Mouse (Mus musculus) thymus, postnatal 36 days (tissue): ENCODE data around the gene Fgr.

Experiments
- DNase-seq, 2 experiments: peaks; one replicate each; pipeline ENCODE4 v3.0.0; 2022; ENCODE audit warnings: mixed read lengths in 2 of 2

The Fgr gene

GRCm38 (mm10) chr4:132959679-132960045, 14.2 kb upstream of the Fgr start:
- no peak for DNase-seq

DNA sequence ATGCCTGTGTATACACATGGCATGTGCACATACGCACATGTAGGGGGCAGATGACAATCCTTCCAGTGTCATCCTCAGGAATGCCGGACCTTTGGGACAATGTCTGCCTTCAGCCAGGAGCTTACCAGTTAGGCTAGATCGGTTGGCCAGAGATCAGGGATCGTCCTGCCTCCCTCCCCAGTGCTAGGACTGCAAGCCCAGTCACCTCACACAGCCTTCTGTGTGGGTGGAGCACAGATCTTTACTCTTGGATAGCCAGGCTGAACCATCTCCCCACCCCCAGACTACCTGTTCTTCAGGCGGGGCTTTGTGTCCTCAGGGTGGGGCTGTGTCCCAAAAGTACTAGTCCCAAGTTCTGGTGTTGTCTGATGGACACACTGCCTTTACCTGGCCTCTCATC, 13.6 kb upstream of the Fgr start:
- DNase-seq = no peak

DNA sequence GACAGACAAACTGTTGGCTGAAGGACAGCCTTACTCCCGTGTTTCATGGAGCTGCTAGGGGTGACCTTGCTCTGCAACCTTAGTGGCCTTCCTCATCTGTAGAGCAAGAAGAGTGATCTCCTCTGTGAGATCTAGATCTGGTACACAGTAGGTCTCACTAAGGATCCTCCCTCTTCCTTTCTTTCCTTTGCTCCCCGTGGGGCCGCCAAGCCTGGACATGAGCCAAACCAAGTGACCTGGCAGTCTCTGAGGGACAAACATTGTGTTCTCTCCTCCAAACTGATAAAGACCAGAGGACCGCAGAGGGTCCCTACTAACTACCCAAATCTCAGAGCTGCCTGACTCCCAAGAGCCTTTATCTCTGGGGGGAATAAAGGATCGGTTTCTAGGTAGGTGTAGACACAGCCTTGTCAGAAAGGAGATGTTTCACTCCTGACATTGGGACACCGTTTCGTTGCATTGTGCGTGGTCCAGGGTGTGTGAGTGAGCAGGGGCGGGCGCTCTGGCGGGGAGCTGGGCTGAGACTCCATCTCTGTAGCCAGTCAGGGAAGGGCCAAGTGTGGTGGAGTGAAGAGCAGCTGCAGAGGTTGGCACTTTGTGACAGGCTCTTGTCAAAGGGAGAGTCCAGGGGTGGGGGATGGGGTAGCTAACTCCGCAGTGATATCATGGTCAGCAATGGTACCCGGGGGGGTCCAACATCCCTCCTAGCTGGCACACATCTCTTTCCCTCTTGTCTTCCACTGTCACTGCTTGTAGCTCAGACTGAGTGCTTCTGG, 12.8 kb upstream of the Fgr start:
- DNase-seq = no peak

GRCm38 (mm10) chr4:132961866-132962265, 12.0 kb upstream of the Fgr start:
- no peak for DNase-seq

DNA sequence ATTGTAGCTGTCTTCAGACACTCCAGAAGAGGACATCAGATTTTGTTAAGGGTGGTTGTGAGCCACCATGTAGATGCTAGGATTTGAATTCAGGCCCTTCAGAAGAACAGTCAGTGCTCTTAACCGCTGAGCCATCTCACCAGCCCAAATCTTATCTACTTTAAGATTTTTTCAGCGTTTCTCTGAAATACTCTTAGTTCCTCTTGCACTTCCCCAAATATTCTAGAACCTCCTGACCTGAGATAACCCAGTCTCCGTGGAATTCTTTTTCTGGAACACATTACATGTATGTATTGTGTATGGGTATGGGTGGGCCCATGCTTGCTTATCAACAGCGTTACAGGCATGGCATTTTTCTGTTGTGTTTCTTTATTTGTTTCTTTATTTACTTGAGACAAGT, 11.3 kb upstream of the Fgr start:
- DNase-seq = no peak

- DNase-seq = no peak
These were observed 10.5 kb upstream of the Fgr start for GRCm38 (mm10) chr4:132963436-132963835.

DNA sequence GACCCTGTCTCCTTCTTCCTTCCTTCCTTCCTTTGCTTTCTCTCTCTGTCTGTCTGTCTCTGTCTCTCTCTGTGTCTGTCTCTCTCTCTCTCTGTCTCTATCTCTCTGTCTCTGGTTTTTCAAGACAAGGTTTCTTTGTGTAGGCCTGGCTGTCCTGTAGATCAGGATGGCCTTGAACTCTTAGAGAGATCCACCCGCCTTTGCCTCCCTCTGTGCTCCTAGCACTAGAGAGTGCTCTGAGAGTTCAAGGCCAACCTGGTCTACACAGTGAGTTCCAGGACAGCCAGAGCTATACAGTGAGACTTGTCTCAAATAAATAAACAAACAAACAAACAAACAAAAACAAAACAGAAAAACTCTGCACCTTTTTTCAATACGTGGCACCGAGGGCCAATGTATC, 9.8 kb upstream of the Fgr start:
- no peak for DNase-seq

DNA sequence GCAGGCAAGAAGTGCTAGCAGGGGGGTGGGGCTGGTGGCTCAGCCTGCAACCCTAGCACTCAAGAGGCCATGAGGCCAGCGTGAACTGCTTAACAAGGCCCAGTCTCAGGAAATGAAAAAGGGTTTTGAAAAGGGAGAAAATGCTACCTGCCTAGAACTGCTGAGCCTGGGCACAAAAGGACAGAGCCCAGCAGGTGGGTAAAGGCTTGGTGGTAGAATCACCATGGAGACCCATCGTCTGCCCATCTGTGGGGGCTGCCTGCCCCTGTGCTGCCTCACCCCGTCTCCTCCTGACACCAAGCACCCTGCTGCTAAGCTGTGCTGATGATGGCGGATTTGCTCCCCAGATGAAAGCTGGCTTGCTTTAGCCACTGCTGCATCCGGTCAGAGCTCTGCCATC, 9.4 kb upstream of the Fgr start:
- no peak for DNase-seq

DNA sequence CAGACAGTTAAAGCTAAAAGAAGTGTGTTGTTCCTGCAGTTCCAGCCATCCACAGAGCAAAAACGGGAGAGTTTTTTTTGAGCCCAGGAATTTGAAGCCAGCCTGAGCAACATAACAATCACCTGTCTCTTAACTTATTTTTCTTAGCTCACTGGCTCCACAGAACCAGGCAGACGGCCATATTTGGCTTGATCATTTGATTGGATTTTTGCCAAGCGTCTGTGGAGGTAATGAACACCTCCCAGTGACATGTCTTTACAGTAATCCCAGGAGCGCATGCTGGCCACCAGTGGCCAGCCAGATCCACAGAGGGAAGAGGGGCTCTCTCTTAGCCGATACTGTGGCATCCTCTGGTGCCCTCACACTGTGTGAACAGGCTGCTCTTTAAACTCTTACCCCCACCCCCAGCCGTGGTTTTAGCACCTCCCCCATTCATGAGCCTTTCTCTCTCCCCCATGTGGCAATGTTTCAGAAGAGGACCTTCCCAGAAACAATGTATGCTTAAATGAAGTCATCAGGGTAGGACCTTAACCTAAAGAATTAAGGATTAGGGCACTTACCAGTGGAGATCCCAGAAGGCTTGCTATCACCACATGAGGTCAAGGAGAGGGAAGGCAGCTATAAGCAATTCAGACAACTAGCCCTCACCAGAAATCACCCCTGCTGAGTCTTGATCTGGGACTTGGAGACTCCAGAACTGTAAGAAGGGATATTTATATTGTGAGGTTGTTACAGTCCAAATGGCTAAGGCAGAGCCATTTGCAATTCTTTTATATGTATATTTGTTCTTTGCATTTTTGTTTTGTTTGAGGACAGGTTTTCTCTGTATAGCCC, 5.6 kb upstream of the Fgr start:
- no peak for DNase-seq

GRCm38 (mm10) chr4:132971601-132972000, 2.3 kb upstream of the Fgr start:
- DNase-seq = peak in 1 of 2 experiments; percentile 32

DNA sequence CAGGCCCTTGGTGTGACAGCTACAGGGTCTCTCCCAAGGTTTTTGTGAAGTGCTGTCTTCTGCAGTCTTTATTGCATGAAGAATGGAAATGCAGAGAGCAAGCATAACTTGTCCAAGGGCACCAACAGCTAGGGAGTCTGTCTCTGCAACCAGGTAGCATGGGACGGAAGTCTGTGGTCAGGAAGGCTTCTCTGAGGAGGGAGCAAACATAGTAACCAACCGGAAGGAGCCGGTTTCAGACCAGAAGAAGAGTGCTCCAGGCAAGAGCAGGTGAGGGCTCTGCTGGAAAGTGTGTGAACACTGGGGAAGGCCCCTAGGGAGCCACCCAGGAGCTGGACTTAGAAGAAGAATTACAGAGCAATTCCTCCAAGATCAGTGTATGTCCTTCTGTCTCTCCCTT, 1.8 kb upstream of the Fgr start:
- DNase-seq = peak; percentile 66 to 77

DNA sequence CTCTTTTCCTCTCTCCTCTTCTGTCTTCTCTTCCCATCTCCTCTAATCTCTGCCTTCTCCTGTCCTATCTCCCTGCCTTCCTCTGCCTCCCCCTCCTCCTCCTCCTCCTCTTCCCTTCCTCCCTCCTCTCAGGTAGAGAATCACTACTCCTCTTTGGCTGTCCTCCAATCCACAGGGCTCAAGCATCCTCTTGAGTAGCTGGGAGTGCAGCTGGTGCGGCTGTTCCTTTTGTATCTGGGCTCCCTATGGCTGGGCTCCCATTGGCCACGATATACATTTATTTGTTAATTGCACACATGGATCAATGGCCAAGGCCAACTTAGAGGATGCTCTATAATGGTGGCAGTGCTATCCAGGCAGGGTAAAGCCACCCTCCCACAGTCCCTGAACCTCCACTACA, 1.3 kb upstream of the Fgr start:
- DNase-seq = peak in 1 of 2 experiments; percentile 36

GRCm38 (mm10) chr4:132973186-132973585, 709 bp upstream of the Fgr start:
- DNase-seq = no peak

GRCm38 (mm10) chr4:132974904-132975303, 1.0 kb downstream of the Fgr start:
- DNase-seq = peak; percentile 19 to 41

GRCm38 (mm10) chr4:132975791-132976190, 1.9 kb downstream of the Fgr start:
- DNase-seq = peak; percentile 35 to 58

DNA sequence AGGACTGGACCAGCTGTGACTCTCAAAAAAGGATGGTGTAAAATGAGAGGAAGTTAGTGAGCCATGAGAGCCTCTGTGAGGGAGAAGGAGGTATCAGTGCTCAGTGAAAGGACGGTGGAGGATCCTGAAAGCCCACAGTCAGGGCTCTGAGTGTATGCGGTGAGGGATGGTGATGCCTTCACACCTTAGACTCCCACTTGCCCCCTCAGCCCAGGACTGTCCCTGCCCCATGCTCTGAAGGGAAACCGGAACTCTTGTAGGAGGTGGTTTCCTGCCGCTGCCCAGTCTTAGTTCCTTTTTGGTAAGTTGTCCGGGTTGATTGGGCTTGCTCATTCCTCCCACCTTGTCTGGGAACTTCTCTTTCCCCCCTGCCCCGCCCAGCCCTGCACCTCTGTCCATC, 2.8 kb downstream of the Fgr start:
- DNase-seq = peak; percentile 55 to 58

GRCm38 (mm10) chr4:132977597-132977996, 3.7 kb downstream of the Fgr start:
- DNase-seq = peak; percentile 77 to 88

- DNase-seq = no peak
These were observed 5.3 kb downstream of the Fgr start for GRCm38 (mm10) chr4:132979186-132979585.

DNA sequence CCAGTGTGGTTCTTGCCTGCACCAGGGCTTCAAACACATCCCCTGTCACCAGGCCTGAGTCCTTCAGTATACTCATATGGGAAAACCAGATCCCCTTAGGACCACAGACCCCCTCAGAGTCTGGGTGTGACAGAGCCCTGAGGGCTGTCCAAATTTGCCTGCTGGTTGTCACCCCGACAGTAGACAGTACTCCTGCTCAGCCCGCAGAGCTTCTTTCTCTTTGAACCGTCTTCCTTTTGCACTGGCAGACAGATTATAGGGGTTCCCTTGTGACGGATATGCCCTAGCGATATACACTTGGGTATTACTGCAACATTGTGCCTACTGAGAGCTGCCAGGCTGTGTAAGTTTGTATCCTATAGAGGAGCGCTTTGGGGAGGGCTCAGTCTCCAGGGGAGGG, 7.7 kb downstream of the Fgr start:
- DNase-seq = peak; percentile 49 to 63

DNA sequence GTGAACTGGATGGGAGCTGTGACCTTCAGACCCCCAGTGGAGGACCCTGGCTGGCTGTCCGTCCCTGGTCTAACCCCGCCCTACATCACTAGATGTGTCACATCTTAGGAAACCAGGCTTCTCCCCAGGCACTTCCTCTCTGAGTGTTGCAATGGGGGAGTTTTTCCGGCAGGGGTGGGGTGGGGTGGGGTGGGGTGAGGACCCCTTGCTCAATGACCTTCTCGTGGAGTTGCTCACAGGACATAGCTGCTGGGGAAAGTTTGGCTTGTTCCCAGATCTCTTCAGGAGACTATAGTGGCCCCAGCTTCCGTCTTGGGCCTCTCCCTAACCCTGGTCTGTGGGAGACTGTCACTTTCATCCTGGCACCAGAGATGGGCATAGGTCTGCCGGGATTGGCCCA, 9.1 kb downstream of the Fgr start:
- peak in 1 of 2 experiments; percentile 36 for DNase-seq

- DNase-seq = peak; percentile 33 to 52
These were observed 10.0 kb downstream of the Fgr start for GRCm38 (mm10) chr4:132983664-132984512.

GRCm38 (mm10) chr4:132988581-132989355, 14.9 kb downstream of the Fgr start:
- no peak for DNase-seq
